In the genomic region with DNA sequence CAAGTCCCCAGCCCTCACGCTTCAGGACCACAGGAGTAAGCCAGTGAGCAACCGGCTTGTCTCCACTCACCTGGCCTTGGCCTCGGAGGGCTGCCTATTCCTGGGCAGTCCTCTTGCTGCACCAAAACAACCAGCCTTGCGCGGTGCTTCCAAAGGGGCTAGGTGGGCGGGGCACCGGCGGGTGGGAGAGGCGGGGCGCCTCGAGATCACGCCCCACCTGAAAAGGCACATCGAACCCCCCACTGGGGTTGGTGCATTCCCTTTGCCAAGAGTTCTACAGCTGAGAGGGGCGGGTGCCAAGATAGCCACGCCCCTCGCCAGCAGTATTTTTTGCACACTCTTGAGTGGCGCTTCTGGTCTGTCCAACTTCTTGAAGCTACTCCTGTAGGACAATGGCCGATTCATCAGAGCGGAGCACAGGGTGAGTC, we compare ENCODE assay signal across 9 mouse cellular contexts. TPM values are rescaled to one million over a fixed set of nuclear protein-coding genes. Genes with fewer than 3 reads are reported as not detected.
DNase-seq lines count a peak whose midpoint lies in the region; ATAC-seq and TF ChIP-seq lines count a peak whose summit lies in the region.
"Had no signal": no experiment of that assay in that cellular context is flagged by ENCODE, and none has a peak within 500 bp of the region (broad histone marks: within the 10 kb centered on the region; RNA-seq: fewer than 3 reads in every experiment).

No protein-coding gene starts in this region.

- H3K27me3 ChIP-seq in liver, embryonic 11.5 days (replicated peaks; ENCODE audit: control insufficient read depth, insufficient read depth, low read length): no peaks in the 10 kb centered on the region
- H3K27me3 ChIP-seq in midbrain, postnatal 0 days (ENCODE audit: insufficient read depth, low read length): no peaks in the 10 kb centered on the region

- DNase-seq in ovary, postnatal 36 days (ENCODE audit: low spot score): peak; percentile 45
- DNase-seq in ovary, adult 18-20 months (ENCODE audit: low spot score): no peak
- DNase-seq in liver, embryonic 11.5 days (ENCODE audit: low spot score): no peak
- DNase-seq in midbrain, postnatal 0 days (ENCODE audit: low spot score): no peak
- no peak for DNase-seq in left cerebral cortex, postnatal 25 days (ENCODE audit: low spot score in 2 of 2)
- no peak for DNase-seq in left cerebral cortex, postnatal 36 days (ENCODE audit: low spot score in 2 of 2)
- DNase-seq in urinary bladder, postnatal 10 days (ENCODE audit: low spot score): no peak

- H3K4me3 ChIP-seq in liver, embryonic 11.5 days (ENCODE audit: low read depth, low read length): no peak overlapping the region
- peak overlapping the region; percentile 29 for H3K4me3 ChIP-seq in midbrain, postnatal 0 days (ENCODE audit: low read depth, low read length)
- H3K4me3 ChIP-seq: myocyte had no signal

- H3K9me3 ChIP-seq in liver, embryonic 11.5 days (ENCODE audit: control insufficient read depth, low read length): no peaks in the 10 kb centered on the region
- no peaks in the 10 kb centered on the region for H3K9me3 ChIP-seq in midbrain, postnatal 0 days (ENCODE audit: low read length)

- peaks cover 3% of the 10 kb centered on the region; the same call in 1 of the 2 replicates for H3K4me1 ChIP-seq in liver, embryonic 11.5 days (replicated peaks; ENCODE audit: control insufficient read depth, insufficient read depth, low read length)
- no peaks in the 10 kb centered on the region for H3K4me1 ChIP-seq in midbrain, postnatal 0 days (ENCODE audit: insufficient read depth, low read length)

- no peak overlapping the region for H3K9ac ChIP-seq in liver, embryonic 11.5 days (ENCODE audit: low read depth, low read length)
- peak overlapping the region; percentile 33; the same call in 1 of the 2 replicates for H3K9ac ChIP-seq in midbrain, postnatal 0 days (replicated peaks; ENCODE audit: low read length, poor library complexity, severe bottlenecking)

- peak overlapping the region; percentile 55 for H3K4me2 ChIP-seq in liver, embryonic 11.5 days
- peak overlapping the region; percentile 61 for H3K4me2 ChIP-seq in midbrain, postnatal 0 days (ENCODE audit: low read depth, low read length, poor library complexity, severe bottlenecking)

- intact Hi-C loops in left cerebral cortex, postnatal 25 days (cut with DNase I): no loop called here
- intact Hi-C loops in left cerebral cortex, postnatal 36 days (cut with DNase I): no loop called here

- no peak overlapping the region for H3K27ac ChIP-seq in liver, embryonic 11.5 days (ENCODE audit: low read depth, low read length)
- H3K27ac ChIP-seq in midbrain, postnatal 0 days (ENCODE audit: low read depth, low read length): no peak overlapping the region

- no peak for TF ChIP-seq CTCF in midbrain, postnatal 0 days (IDR thresholded peaks at IDR 0.05)

- no peaks in the 10 kb centered on the region for H3K36me3 ChIP-seq in liver, embryonic 11.5 days (ENCODE audit: control insufficient read depth, insufficient read depth, low read length)
- H3K36me3 ChIP-seq in midbrain, postnatal 0 days (ENCODE audit: insufficient read depth, low read length): no peaks in the 10 kb centered on the region

- 8% methylated on average over 19 of the region's 19 CpGs for WGBS in liver, embryonic 11.5 days
- under 1% methylated on average over 18 of the region's 19 CpGs for WGBS in midbrain, postnatal 0 days

- ATAC-seq in granulocyte monocyte progenitor cell, adult 5-6 weeks (replicated peaks; ENCODE audit: poor library complexity, severe bottlenecking): peak; percentile 23; the same call in 1 of the 2 replicates
- no peak; the same call in 1 of the 2 replicates for ATAC-seq in liver, embryonic 11.5 days (replicated peaks; ENCODE audit: low FRiP score)
- ATAC-seq in midbrain, postnatal 0 days (ENCODE audit: low FRiP score): peak; percentile 32; the same call in 1 of the 2 replicates

RNA-seq across cellular contexts. Expression of a gene that starts 16.2 kb away (rescaled TPM):
- total RNA-seq in granulocyte monocyte progenitor cell, adult 5-6 weeks (2014; fragmentation: Nextera tagmentation): 62.4 and 98.0 TPM in 2 replicates
- 39.8 and 76.7 TPM in 2 replicates for total RNA-seq in granulocyte monocyte progenitor cell, adult 5-6 weeks (2017)
- 20.8 and 21.1 TPM in 2 replicates for polyA plus RNA-seq in liver, embryonic 11.5 days (2014; fragmentation: Nextera tagmentation; extraction: Ambion mirVana)
- 109 and 114 TPM in 2 replicates for total RNA-seq in midbrain, postnatal 0 days (2014; rRNA removed)
- polyA plus RNA-seq in midbrain, postnatal 0 days (2015; fragmentation: Nextera tagmentation; extraction: Ambion mirVana): 88.4 and 89.5 TPM in 2 replicates
- total RNA-seq in left cerebral cortex, postnatal 25 days (2021): 100 to 1,000 TPM; 177 to 183 TPM
- 100 to 1,000 TPM; 156 to 193 TPM for total RNA-seq in left cerebral cortex, postnatal 36 days (2021)
- polyA plus RNA-seq: myocyte had no signal

RNA-seq across cellular contexts. Expression of a gene that starts 40.1 kb away (rescaled TPM):
- 1.4 TPM in 1 of 2 replicates, not detected in the other for total RNA-seq in granulocyte monocyte progenitor cell, adult 5-6 weeks (2014; fragmentation: Nextera tagmentation)
- 0.39 TPM in 1 of 2 replicates, not detected in the other for total RNA-seq in granulocyte monocyte progenitor cell, adult 5-6 weeks (2017)
- polyA plus RNA-seq in liver, embryonic 11.5 days (2014; fragmentation: Nextera tagmentation; extraction: Ambion mirVana): 2.1 and 2.9 TPM in 2 replicates
- total RNA-seq in midbrain, postnatal 0 days (2014; rRNA removed): 0.24 and 1.6 TPM in 2 replicates
- polyA plus RNA-seq in midbrain, postnatal 0 days (2015; fragmentation: Nextera tagmentation; extraction: Ambion mirVana): 0.31 and 0.50 TPM in 2 replicates
- under 1 TPM; 0.34 to 0.53 TPM for total RNA-seq in left cerebral cortex, postnatal 25 days (2021)
- under 1 TPM; 0.52 to 0.75 TPM for total RNA-seq in left cerebral cortex, postnatal 36 days (2021)

RNA-seq across cellular contexts. Expression of a gene that starts 52.7 kb away (rescaled TPM):
- 14.1 and 16.3 TPM in 2 replicates for total RNA-seq in granulocyte monocyte progenitor cell, adult 5-6 weeks (2014; fragmentation: Nextera tagmentation)
- total RNA-seq in granulocyte monocyte progenitor cell, adult 5-6 weeks (2017): 1.2 and 4.4 TPM in 2 replicates
- 1.3 and 2.0 TPM in 2 replicates for polyA plus RNA-seq in liver, embryonic 11.5 days (2014; fragmentation: Nextera tagmentation; extraction: Ambion mirVana)
- total RNA-seq in midbrain, postnatal 0 days (2014; rRNA removed): not detected in 2 replicates
- 1.2 and 2.1 TPM in 2 replicates for polyA plus RNA-seq in midbrain, postnatal 0 days (2015; fragmentation: Nextera tagmentation; extraction: Ambion mirVana)
- 1 to 10 TPM; 1.3 to 1.5 TPM for total RNA-seq in left cerebral cortex, postnatal 25 days (2021)
- 1 to 10 TPM in 1 of 2 experiments, under 1 TPM in 1; 0.59 to 1.9 TPM for total RNA-seq in left cerebral cortex, postnatal 36 days (2021)
